Mouse (Mus musculus) bone marrow macrophage, adult 2 months (primary cell): ENCODE measurements at regions not wholly inside any gene's neighbourhood (a gene's known extent, or its start where the extent isn't known, plus 50 kb on each side); places are given as distances from the start of the nearest gene placed in this dataset.
"Not testable (repeated sequence)": the region's sequence is repeated elsewhere in the genome, so short reads cannot be mapped to it uniquely, and the experiment has no call there.

Experiments used
- H3K27ac ChIP-seq: 2 replicates; pipeline ENCODE4 v1.5.1; 2012; ENCODE audit warnings: low read depth, low read length; ENCODE audit not compliant: insufficient read depth
- H3K4me1 ChIP-seq: 2 replicates; pipeline ENCODE4 v1.6.1; 2012; ENCODE audit warnings: low read length; ENCODE audit not compliant: control insufficient read depth, insufficient read depth
- H3K4me3 ChIP-seq: 2 replicates; pipeline ENCODE4 v1.5.1; 2012; ENCODE audit warnings: mild to moderate bottlenecking, low read length, moderate library complexity; ENCODE audit not compliant: insufficient read depth
- CTCF ChIP-seq: IDR thresholded peaks from 2 replicates; pipeline ENCODE4 v1.5.1; 2012; ENCODE audit warnings: low read depth, mild to moderate bottlenecking, low read length, moderate library complexity
- POLR2A ChIP-seq: IDR thresholded peaks from 2 replicates; pipeline ENCODE4 v1.6.1; 2012; ENCODE audit warnings: mild to moderate bottlenecking, low read depth, low read length, borderline replicate concordance

DNA sequence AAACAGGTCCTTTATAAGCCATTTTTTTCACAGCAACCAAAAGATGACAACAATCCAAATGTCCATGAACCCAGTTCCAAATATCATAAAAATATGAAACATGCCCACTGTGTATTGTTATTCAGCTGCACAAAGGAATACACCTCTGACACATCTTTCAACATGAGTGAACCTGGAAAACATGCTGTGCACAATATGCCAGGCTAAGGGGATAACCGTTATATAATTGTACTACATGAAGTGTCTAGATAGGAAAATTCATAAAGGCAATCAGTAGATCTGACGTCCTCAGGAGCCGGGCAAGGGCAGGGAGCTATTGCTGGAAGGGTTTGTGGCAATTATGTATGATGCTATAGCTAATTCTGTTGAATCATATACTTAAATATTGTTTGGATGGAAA lies 379.6 kb downstream of the Fut8 start:
- Histone ChIP-seq H3K4me3 (no peak overlapping the region), H3K27ac (no peak overlapping the region), H3K4me1 (no peaks in the 10 kb centered on the region)
- no peak for TF ChIP-seq POLR2A
- TF ChIP-seq CTCF: no peak

DNA sequence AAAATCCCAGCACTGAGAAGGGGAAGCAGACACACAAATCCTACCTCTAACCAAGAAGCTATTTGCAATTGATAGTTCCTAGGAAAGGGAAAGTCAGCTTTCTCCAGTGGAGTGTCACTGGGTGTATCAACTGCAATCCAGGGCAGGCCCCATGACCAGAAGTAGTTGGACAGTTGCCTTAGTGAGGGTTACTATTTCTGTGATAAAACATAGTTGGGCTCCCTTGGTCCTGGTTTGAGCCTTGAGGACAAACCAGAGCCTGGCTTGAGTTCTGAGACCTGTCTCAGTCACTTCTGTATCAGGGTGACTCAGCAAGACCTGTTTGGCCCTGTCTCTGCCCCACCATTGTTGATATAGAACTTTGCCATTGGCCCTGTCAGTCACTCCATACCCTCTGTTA lies 384.3 kb downstream of the Fut8 start:
- Histone ChIP-seq H3K4me3 (no peak overlapping the region), H3K27ac (no peak overlapping the region), H3K4me1 (no peaks in the 10 kb centered on the region)
- TF ChIP-seq POLR2A: no peak
- TF ChIP-seq CTCF: no peak

DNA sequence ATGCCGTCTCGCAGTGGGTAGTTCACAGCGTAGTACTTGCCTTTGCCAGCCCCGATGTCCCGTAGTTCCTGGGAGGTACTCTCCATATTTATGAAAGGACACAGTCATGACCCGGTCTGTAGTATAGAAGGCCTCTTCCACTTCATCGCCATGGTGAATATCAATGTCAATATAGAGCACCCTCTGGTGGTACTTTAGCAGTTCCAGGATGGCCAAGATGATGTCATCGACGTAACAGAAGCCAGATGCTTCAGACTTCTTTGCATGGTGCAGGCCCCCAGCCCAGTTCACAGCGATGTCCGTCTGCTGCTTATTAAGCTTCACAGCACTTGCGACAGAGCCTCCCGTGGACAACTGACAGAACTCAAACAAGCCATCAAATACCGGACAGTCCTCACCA lies 386.4 kb downstream of the Fut8 start:
- not testable (repeated sequence) for H3K4me3 ChIP-seq, H3K4me1 ChIP-seq, H3K27ac ChIP-seq

DNA sequence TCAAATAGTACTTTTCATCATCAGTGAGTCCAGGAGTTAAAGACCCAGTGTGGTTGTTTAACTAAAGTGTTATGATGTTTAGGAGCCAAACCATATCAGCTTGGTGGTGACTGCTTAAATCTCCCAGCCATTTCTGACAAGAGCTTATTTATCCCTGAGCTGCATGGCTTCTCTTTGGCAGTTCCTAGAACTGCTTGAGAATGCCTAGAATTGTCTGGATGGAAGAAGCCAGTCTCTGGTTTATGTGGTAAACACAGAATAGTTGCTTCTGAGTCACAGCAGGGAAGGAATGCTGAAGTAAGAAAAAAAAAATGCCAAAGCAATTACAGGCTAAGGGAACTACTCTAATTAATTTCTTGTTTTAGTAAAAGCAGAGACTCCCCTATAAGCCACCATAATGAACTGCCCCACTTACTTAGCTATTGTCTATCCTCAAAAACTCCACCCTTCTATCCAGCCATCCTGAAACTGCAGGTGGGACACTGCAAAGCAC lies 390.5 kb downstream of the Fut8 start:
- H3K27ac ChIP-seq: no peak overlapping the region
- no peak overlapping the region for H3K4me3 ChIP-seq
- TF ChIP-seq CTCF: no peak
- H3K4me1 ChIP-seq: no peaks in the 10 kb centered on the region

DNA sequence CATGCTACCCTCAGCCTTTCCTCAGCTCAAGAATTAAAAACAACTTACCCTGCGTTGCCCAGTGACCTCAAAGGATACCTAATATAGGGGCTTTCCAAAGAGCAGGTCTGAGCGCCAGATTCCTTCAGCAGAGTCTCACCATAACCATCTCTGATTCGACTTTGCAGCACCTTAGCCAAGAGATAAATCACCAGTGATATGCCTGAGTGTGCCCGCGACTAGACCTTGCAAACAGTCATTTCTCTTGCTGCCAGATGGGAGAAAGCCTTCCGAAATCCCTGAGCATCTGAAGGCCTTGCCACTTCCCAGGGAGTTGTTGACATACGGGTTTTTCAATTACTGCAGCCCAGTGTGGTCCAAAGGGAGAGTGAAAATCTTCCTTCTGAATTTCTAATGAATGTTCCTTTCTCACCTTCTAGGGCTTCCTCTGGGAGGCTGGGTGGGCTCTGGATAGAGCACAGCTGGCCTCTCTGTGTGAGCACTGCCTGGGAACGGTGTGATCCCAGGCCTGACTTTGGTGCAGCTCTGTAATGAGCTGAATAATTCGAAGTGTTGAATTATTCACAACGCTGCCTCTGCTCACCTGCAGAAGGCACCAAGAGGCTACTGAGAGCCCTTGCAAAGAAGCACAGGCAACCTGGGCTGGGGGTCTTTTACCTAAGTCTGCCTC lies 396.2 kb downstream of the Fut8 start:
- no peak overlapping the region for H3K4me3 ChIP-seq
- TF ChIP-seq POLR2A: no peak
- no peak for TF ChIP-seq CTCF
- H3K27ac ChIP-seq: no peak overlapping the region
- no peaks in the 10 kb centered on the region for H3K4me1 ChIP-seq

DNA sequence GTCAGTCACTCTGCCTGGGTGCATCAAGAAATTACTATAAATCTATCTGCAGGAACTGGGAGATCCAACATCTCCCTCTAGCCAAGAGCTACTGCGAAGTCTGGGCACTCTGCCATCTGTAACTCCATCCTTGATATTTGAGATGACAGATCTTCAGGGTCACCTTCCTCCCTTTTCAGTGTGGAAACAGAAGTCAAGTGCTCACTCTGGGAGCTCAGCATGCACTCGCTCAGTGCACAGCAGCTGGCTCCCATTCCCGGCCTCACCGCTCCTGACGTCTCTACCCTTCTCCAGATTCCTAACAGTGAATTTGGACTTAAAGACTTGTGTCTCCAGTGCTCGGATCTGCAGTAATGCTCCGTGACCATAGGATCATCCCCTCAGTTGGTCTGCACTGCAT lies 400.3 kb downstream of the Fut8 start:
- Histone ChIP-seq H3K4me1 (no peaks in the 10 kb centered on the region), H3K27ac (no peak overlapping the region), H3K4me3 (no peak overlapping the region)
- TF ChIP-seq CTCF (no peak), POLR2A (no peak)

DNA sequence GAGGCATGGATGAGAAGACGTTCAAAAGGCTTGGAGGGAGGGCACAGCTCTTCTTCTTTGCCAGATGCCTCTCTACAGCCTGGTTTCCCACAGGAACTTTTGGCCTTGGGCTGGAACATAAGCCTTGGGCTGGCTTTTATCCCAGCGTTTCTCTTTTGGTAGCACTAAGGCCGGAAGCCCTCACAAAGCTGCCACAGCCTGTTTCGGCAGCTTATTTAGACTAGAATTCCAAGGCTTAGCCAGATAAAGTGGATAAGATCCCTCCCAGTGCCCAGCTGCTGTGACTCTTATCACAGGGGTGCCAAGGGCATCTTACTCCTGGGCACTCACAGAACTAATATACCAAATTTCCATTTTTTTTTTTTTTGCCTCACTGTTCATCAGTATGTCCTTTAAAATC lies 404.4 kb downstream of the Fut8 start:
- TF ChIP-seq CTCF (no peak), POLR2A (no peak)
- no peak overlapping the region for H3K27ac ChIP-seq
- no peaks in the 10 kb centered on the region for H3K4me1 ChIP-seq
- no peak overlapping the region for H3K4me3 ChIP-seq

DNA sequence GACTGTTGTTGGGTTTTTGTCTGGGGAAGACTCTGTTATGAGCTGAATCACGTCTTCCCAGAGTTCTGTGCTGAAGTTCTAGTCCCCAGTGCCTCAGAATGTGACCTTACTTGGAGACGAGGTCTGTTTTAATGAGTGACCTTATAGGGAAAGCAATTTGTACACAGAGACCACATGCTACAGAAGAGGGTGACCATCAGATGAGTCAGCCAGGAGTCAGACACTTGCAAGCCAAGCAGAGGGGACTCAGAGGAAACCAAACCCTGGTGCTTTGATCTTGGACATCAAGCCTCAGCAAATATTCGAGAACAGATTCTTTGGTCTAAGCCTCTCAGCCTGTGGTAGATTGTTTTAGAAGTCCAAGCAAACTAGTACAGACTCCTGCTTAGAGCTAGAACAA lies 409.9 kb downstream of the Fut8 start:
- no peak overlapping the region for H3K27ac ChIP-seq
- no peak for TF ChIP-seq POLR2A
- TF ChIP-seq CTCF: no peak
- H3K4me1 ChIP-seq: no peaks in the 10 kb centered on the region
- H3K4me3 ChIP-seq: no peak overlapping the region

DNA sequence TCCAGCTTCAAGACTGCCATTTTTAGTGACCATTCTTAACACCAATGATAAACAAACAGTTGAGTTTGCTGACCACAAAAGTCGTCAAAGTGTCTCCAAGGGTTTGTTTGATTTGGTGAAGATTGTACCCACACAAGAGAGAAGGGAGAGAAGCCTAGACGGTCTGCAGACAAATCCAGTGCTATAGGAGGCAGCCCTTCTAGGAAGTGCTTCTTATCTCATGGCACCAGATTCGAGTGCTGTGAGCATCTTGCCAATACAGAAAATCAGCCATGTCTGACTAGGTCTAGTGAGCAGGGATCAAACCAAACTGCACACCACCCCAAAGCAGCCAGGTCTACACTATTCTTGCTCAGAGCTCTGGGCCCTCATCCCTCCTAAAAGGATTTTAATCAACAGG lies 416.4 kb downstream of the Fut8 start:
- H3K27ac ChIP-seq: no peak overlapping the region
- TF ChIP-seq CTCF (no peak), POLR2A (no peak)
- no peak overlapping the region for H3K4me3 ChIP-seq
- H3K4me1 ChIP-seq: no peaks in the 10 kb centered on the region

DNA sequence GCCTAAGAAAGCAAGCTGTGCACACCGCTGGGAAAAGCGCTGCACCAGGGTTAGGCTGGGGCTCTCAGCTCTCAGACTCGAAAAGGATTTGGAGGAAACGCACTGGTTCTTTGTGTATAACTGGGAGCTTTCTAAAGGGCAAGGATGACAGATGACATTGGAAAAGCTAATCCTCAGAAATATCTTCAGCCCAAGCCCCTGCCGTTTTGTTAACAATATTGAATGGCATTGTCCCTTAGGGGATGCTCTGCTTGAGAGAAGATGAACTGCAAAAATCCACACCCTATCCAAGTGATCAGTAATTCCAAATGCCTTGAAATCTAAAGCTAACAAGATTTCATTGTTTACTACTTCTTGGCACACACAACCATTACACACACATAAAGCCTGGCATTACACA lies 419.1 kb downstream of the Fut8 start:
- TF ChIP-seq CTCF: no peak
- TF ChIP-seq POLR2A: no peak
- Histone ChIP-seq H3K4me3 (no peak overlapping the region), H3K4me1 (no peaks in the 10 kb centered on the region), H3K27ac (no peak overlapping the region)

DNA sequence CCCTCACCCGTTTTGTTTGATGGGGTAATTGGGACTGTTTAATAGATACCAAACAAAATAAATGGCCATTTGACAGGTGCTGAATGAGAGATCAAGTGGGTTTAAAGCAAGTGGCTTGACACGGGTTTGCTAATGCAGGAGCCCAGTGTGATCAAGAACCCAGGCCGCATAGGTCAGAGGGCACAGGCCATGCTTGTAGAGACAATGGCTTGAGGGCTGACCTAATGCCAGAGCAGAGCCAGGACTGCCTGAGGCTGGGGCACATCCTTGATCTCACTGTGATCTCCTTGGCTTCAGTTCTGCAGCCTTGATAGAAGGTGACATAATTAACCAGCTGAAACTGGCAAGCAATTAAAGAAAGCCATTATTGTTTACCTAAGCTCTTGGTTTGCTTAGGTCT lies 420.0 kb downstream of the Fut8 start:
- TF ChIP-seq POLR2A (no peak), CTCF (no peak)
- Histone ChIP-seq H3K27ac (no peak overlapping the region), H3K4me1 (no peaks in the 10 kb centered on the region), H3K4me3 (no peak overlapping the region)
